Mouse (Mus musculus) liver, postnatal 0 days (tissue): ENCODE data around the gene Hist1h3f.
"Not testable (repeated sequence)": the region's sequence is repeated elsewhere in the genome, so short reads cannot be mapped to it uniquely, and the experiment has no call there.

Experiments used
- CTCF ChIP-seq: sonication (generic); IDR thresholded peaks from 2 replicates; pipeline ENCODE4 v1.5.1; 2016; ENCODE audit warnings: antibody characterized with exemption, low read depth
- EP300 ChIP-seq: IDR thresholded peaks from 2 replicates; pipeline ENCODE4 v1.6.1; 2016; ENCODE audit warnings: antibody characterized with exemption, low read depth, mild to moderate bottlenecking

GRCm38 (mm10) chr13:23573034-23573897, 29.4 kb downstream of the Hist1h3f start:
- TF ChIP-seq CTCF, EP300: not testable (repeated sequence)
